Mouse (Mus musculus) natural killer cell, adult 2 months (primary cell): ENCODE measurements around the gene Mterf4.

Source experiments
- DNase-seq, 2 experiments: peaks; one replicate each; pipeline ENCODE4 v3.0.0; 2022; ENCODE audit warnings: low spot score in 2 of 2

Gene Mterf4

DNA sequence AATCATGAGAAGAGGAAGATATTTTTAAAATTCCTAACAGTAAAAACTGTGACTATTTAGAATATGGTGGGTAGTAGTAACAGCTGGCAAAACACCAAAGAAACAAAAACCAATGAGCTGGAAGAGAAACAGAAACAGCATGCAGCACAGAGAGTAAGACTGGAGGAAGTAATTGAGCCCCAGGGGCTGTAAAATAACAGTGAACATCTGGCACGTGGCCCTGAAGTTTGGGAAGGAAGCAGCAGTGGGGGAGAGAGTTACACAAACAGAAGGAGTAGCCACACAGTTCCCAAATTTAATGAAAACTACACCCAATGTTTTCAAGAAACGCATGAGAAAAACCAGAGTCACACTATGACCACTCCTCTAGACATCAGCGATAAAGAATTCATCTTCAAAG, 38.5 kb downstream of the Mterf4 start:
- DNase-seq = no peak

DNA sequence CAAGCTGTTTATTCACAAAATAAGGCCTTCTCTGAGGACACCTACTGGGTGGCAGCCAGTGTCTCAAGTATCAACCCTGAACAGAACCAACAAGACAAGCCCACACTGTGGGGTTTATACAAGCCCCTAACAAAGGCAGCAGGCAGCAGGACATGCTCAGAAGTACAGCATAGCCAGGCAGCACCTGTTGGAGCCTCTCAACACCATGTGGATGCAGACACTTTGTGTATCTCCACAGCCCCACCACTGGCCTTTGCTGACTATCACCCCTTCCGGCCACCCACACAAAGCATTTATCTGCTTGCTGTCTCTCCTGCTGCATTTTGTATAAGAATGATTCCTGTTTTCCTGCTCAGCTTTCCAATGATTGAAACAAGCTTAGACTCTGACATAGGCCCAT, 48.2 kb downstream of the Mterf4 start:
- DNase-seq = no peak

DNA sequence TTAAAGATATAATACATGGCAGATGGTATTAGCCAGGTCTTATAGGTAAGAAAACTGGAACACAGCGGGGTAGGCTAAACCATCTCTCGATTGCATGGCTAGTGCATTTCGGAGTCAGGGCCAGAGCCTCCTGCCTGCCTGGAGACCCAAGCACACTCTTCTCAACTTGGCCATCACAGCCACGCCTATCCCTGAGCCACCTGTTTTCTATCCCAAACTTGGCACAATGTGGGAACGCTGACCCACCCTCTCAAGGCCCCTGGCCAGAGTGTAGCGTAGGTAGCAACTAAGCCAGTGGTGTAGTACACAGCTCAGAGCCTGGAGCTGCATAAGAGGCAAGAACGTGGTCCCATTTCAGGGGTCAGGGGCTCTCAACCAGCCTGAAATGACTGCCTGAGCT, 50.0 kb downstream of the Mterf4 start:
- no peak for DNase-seq

DNA sequence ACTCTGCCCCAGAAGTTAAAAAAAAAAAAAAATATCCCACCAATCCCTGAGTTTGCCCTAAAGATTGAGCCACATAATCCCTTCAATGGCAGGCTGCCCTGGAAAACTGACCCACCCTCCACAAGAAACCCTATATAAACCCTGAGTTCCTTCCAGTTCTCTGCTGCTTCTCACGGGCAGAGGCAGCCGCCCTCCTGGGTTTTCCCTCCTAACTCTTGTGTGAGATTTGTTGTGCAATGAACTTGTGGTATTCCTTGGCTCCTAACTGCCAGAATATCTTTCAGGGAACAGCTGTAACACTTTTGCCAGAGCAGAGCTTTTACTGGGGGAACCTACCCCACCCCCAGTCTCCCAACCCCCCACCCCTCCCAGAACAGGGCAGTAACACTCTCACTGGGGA, 53.1 kb downstream of the Mterf4 start:
- no peak for DNase-seq
